ENCODE assay signal across 26 mouse cellular contexts in the genomic region with DNA sequence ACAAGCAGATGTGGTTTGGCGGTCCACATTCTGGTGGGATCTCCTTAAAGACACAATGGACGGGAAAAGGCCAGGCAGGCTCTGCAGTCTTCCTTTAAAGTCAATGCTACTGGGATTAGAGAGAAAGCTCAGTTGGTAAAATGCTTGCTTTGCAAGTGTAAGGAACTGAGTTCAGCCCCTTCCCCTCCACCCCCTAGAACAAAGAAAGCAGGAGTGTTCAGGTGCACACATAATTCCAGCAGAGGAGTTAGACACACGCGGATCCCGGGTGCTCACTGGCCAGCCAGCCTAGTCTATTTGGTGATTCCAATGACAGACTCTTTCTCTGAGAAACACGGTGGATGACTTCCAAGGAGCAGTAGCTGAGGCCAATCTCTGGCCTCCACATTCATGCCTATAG.
"Had no signal": no experiment of that assay in that cellular context is flagged by ENCODE, and none has a peak within 500 bp of the region (broad histone marks: within the 10 kb centered on the region; RNA-seq: fewer than 3 reads in every experiment).

No protein-coding gene starts in this region.

- H3K9me3 ChIP-seq: embryonic facial prominence, embryonic 12.5 days; embryonic facial prominence, embryonic 13.5 days; embryonic facial prominence, embryonic 15.5 days; forebrain, embryonic 10.5 days; forebrain, embryonic 13.5 days; forebrain, embryonic 15.5 days; heart, embryonic 10.5 days had no signal

- H3K9ac ChIP-seq: embryonic facial prominence, embryonic 12.5 days; embryonic facial prominence, embryonic 13.5 days; embryonic facial prominence, embryonic 15.5 days; forebrain, embryonic 12.5 days; forebrain, embryonic 13.5 days; forebrain, embryonic 15.5 days; forebrain, postnatal 0 days had no signal

- H3K36me3 ChIP-seq: embryonic facial prominence, embryonic 10.5 days; embryonic facial prominence, embryonic 12.5 days; embryonic facial prominence, embryonic 13.5 days; embryonic facial prominence, embryonic 15.5 days; forebrain, embryonic 10.5 days; forebrain, embryonic 12.5 days; forebrain, embryonic 15.5 days; heart, embryonic 10.5 days had no signal

- DNase-seq: cerebellum, postnatal 10 days; cerebellum, postnatal 14 days; cerebellum, postnatal 25 days; cerebellum, postnatal 36 days; embryo, embryonic 11 days; forebrain, postnatal 0 days; gastrocnemius, adult 2 months; gastrocnemius, postnatal 10 days; gastrocnemius, postnatal 14 days; gastrocnemius, postnatal 25 days; gastrocnemius, postnatal 36 days; heart, adult 11 months; heart, adult 18-20 months; heart, adult 2 months had no signal

- H3K27me3 ChIP-seq: embryonic facial prominence, embryonic 12.5 days; embryonic facial prominence, embryonic 15.5 days; forebrain, embryonic 12.5 days; forebrain, embryonic 13.5 days; forebrain, embryonic 15.5 days had no signal

- H3K27ac ChIP-seq: embryonic facial prominence, embryonic 10.5 days; embryonic facial prominence, embryonic 12.5 days; embryonic facial prominence, embryonic 13.5 days; embryonic facial prominence, embryonic 15.5 days; forebrain, embryonic 10.5 days; forebrain, embryonic 12.5 days; forebrain, embryonic 13.5 days; forebrain, embryonic 15.5 days; gastrocnemius, adult 2 months; heart, adult 2 months; heart, embryonic 10.5 days had no signal

- ATAC-seq: forebrain, embryonic 13.5 days; forebrain, embryonic 14.5 days; forebrain, embryonic 15.5 days; forebrain, embryonic 16.5 days; forebrain, postnatal 0 days had no signal

- H3K4me3 ChIP-seq: embryonic facial prominence, embryonic 10.5 days; embryonic facial prominence, embryonic 12.5 days; embryonic facial prominence, embryonic 13.5 days; embryonic facial prominence, embryonic 15.5 days; erythroblast, embryonic 14.5 days; forebrain, embryonic 10.5 days; forebrain, embryonic 12.5 days; forebrain, embryonic 13.5 days; forebrain, embryonic 15.5 days; gastrocnemius, adult 2 months; heart, adult 2 months; heart, embryonic 10.5 days had no signal

- H3K4me1 ChIP-seq: embryonic facial prominence, embryonic 12.5 days; embryonic facial prominence, embryonic 13.5 days; embryonic facial prominence, embryonic 15.5 days; forebrain, embryonic 10.5 days; forebrain, embryonic 12.5 days; forebrain, embryonic 13.5 days; forebrain, embryonic 15.5 days; heart, embryonic 10.5 days had no signal

- H3K4me2 ChIP-seq: embryonic facial prominence, embryonic 12.5 days; embryonic facial prominence, embryonic 13.5 days; embryonic facial prominence, embryonic 15.5 days; forebrain, embryonic 12.5 days; forebrain, embryonic 13.5 days; forebrain, embryonic 15.5 days had no signal
